Mouse (Mus musculus) mesoderm, embryonic 11.5 days (tissue): ENCODE results near the gene Tma7.

Experiments used
- DNase-seq: peaks from one replicate; pipeline ENCODE4 v3.0.0-alpha.2; 2012; ENCODE audit warnings: low read depth, low spot score

The Tma7 gene

DNA sequence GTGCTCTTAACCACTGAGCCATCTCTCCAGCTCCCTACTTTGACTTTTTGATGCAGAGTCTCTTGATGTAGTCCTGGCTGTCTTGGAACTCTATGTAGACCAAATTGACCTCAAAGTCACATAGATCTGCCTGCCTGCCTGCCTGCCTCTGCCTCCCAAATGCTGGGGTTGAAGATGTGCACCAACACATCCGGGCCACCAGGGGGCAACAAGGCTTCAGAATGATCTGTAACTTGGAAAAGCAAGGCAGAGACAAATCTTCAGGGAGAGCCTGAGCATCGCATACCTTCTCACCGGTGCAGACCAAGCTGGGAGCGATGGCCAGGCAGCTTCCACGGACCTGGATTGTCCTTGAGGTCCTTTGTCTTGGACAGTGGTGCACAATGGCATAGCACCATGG is 36.1 kb downstream of the Tma7 start:
- DNase-seq, result peak; percentile 62

- no peak for DNase-seq
Measured at GRCm38 (mm10) chr9:109041351-109041750, 41.0 kb downstream of the Tma7 start.

DNA sequence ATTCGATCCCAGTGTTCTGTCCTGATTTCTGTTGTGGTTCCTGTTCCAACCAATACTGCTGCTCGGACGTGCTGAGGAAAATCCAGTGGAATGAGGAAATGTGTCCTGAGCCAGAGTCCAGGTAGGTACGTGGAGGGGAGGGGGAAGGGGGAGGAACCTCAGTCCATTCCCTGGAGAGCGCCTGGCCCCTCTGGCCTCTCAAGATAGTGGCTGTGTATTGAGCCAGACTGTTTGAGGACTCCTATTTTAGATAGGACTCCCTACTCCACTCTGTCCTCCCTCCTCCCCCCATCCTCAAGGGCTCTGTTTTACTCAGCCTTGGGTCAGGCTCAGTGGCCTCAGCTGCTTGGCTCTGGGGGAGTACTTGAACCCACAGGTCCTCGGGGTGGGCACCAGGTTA is 41.5 kb downstream of the Tma7 start:
- DNase-seq, result no peak

DNA sequence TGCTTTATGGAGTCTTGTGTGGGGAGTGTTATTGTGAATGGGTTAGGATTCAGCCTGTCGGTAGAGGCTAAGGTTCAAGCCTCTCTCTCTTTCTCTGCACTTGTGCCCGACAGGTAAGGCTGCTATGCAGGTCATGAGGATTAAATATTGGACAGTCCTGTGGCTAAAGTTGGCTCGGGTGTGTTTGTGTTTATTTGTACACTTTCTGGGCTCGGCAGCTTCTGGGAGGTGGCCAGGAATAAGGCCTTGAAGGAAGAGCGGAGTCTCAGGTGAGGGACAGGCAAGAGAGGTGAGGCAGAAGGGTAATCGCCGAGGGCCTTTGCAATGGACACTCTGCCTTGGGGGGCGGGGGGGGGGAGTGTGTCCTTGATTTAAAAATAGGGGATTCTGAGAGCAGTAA is 42.2 kb downstream of the Tma7 start:
- DNase-seq, result no peak

DNA sequence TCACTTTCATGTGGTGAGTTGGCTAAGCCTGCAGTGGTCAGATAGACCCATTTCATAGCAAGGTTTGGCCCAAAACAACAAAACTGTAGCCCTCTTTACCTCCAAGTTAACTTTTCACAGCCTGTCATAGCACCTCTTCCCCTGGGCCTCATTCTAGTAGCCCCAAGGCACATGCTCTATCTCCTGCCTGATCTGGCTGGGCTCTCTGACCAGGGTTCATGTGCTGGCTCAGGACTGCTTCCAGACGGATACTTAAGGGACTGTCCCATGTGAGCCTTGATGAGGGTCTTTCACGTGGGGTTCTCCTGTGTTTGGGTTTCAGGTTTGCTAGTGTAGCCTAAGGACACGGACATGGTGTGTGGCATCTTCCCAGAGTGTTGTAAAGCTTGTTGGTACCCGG is 42.7 kb downstream of the Tma7 start:
- no peak for DNase-seq

DNA sequence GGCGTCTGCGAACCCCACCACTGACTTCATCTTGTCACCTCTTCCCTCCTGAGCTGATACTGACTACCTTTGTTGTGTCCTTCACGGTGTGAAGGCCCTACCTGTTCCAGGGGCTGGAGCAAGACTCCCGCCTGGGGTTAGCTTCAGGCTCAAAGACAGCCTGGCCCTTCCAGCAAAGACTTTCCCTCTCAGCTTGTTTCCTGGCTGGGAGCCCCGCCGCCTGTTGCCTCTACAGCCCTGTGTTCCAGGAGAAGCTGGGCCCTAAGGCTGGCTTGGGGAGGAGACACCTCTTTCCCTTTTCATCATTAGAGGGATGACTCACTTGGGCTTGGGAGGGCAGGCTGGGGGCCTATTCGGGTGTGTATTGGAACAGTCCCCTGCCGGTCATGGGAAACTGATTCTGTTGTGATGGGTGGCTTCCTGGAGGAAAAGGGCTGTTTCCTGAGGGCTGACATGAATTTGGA is 43.5 kb downstream of the Tma7 start:
- no peak for DNase-seq

DNA sequence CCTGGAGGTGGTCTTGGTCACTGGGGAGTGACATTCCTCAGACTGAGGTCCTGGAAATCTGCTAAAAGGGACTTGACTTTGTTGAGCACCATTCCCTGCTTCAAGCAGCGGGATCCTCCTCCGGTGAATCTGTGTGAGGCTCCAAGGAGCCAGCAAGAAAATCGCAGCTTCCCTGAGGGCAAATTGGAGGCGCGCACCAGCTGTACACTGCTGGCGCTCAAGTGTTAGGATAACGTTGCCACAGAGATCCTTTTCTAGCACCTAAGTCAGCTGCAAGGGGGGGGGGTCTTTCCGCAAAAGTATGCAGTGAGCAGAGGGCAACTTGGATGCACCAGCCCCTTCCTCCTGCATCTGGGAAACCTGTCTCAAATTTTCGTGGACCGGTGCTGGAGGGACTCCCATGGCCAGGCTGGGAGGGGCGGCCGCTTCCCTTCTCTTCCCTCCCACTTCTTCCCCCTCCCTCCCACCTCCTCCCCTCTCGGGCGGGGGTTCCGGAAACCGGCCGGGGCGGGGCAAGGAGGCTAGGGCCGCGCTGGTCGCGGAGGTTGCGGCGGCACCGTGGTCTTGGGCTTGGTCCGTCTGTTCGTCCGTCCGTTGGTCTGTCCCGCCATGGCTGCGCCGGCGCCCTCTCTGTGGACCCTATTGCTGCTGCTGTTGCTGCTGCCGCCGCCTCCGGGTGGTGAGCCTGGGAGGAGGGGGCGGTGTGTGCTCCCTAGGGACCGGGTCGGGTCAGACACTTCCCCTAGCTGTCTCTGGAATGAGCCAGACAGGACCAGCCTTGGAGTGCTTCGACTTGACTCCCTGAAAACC is 44.1 kb downstream of the Tma7 start, which contains the start of gene Shisa5:
Gene Shisa5 (plus strand): TSS at position 480 of the 810 bp plus-strand sequence.
- peak; percentile 72 for DNase-seq

- DNase-seq, result no peak
Measured at GRCm38 (mm10) chr9:109032435-109032834, 50.0 kb downstream of the Tma7 start.

- no peak for DNase-seq
Measured at GRCm38 (mm10) chr9:109031686-109032085, 50.7 kb downstream of the Tma7 start.

GRCm38 (mm10) chr9:109031001-109031400 is 51.4 kb downstream of the Tma7 start:
- no peak for DNase-seq

GRCm38 (mm10) chr9:109030312-109030711 is 52.1 kb downstream of the Tma7 start:
- DNase-seq, result no peak

DNA sequence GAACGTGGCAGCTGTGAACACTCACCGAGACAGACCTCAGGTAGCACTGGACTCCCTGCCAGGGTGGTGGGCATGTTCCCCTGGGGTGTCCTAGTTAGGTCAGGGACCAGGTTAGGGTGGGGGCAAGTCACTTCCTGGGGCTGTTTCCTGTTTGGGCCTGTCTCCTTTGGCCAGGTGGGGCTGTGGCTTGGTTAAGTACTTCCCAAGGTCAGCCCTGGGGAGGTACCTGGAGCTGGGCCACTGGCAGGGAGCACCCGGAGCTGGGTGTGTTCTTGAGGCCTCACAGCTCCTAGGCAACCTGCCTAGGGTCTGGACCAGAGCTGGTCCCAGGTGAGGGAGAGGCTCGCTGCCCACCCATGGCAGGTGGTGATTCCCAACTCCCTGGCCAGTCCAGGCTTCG is 53.5 kb downstream of the Tma7 start:
- no peak for DNase-seq

- no peak for DNase-seq
Measured at GRCm38 (mm10) chr9:109028421-109028820, 54.0 kb downstream of the Tma7 start.

GRCm38 (mm10) chr9:109027521-109027920 is 54.9 kb downstream of the Tma7 start:
- no peak for DNase-seq
